Mouse (Mus musculus) common myeloid progenitor, adult 5-6 weeks (primary cell): ENCODE results near the gene Smyd3. TPM values are rescaled to one million over a fixed set of nuclear protein-coding genes. Genes with fewer than 3 reads are reported as not detected.
"Not testable (repeated sequence)": the region's sequence is repeated elsewhere in the genome, so short reads cannot be mapped to it uniquely, and the experiment has no call there.

Source experiments
- ATAC-seq: replicated peaks from 2 replicates; pipeline ENCODE4 v1.8.0; 2016; ENCODE audit warnings: low read depth, mild to moderate bottlenecking, moderate TSS enrichment, inconsistent platforms; ENCODE audit not compliant: poor library complexity, severe bottlenecking
- total RNA-seq: library from RNA; stranded (forward); fragments of 200-1000, 187-1606 nt; gene quantifications from 2 replicates; pipeline ENCODE4 v1.2.3, GENCODE M21; 2017

Gene Smyd3
- total RNA-seq, 1 experiment from 2014 or later: 41.1 TPM

DNA sequence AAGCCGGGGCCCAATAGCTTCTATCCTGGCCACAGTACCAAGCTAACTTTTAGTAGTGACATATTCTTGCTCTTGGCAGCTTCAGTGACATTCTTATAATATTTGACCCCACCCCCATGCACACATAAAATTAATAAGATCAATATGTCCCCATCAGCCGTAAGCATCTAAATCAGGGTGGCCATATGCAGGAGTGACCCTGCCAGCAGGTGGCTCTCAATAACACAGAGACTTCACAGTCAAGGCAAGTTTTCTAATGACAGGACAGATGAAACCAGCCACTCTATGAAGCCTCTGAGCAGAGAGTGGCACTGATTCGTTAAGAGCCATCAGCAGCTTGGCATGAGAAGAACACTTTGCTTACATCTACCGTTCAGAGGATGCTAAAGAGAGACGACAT is 204.2 kb downstream of the Smyd3 start:
- no peak for ATAC-seq

DNA sequence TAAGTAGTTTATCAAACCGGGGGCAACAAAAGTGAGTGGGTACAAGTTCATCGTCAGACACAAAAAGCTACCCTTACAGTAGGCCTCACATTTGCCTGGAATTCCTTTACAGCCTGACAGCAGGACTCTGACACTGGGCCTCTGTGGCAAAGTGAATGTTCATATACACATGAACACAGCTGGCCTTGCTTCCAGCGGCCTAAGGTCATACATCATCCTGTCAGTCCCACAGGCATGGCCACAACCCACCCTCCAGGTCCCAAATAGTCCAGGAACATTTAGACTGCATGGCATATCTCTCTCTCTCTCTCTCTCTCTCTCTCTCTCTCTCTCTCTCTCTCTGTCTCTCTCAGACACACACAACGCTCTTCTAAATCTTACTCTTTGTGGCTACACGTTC is 208.4 kb downstream of the Smyd3 start:
- ATAC-seq: no peak

DNA sequence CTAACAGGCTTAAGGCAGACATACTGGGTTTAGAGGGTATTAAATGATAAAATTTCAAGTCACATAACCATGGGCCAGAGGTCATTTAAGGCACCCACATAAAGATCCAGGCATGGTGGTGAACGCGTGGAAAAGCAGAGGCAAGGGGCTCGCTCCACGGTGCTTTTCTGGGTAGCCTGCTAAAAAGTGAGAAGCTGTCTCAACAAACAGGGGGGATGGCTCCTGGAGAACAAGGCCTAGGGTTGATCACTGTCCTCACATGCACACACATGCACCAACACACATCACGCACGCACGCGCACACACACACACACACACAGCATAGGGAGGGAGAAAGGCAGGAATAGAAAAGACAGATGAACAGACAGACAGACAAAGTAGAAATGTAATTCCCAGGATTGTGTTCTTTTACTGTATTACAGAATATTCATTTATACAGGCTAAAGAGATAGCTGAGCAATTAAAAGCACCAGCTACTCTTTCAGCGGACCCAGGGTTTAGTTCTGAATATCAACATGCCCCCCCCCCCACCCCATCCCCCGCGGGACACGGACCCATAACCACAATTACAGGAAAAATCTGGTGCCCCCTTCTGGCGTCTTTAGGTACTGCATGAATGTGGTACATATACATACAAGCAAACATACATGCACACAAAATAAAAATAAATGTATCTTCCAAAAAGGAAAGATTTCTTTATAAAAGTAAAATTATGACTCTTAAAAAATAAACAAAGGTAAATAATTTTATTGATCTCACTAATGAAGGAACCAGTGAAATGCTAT is 215.2 kb downstream of the Smyd3 start:
- ATAC-seq: no peak

DNA sequence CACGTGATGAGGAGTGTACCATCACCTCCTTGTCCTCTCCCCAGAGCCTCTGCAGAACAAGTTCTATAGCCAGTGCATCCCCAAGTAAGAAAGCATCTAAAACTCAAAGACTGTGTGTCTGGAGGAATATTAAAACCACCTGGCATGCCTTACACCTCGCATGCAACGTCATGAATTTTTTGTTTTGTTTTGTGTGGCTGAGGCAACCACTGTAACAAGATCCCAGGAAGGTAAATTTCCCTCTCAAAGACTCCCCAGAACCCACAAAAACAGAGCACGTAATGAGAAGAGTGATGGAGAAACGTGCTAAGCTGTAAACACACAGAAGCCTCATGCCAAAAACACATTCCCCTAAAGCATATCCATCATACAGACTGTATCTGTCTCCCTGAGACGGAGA is 222.2 kb downstream of the Smyd3 start:
- no peak for ATAC-seq

DNA sequence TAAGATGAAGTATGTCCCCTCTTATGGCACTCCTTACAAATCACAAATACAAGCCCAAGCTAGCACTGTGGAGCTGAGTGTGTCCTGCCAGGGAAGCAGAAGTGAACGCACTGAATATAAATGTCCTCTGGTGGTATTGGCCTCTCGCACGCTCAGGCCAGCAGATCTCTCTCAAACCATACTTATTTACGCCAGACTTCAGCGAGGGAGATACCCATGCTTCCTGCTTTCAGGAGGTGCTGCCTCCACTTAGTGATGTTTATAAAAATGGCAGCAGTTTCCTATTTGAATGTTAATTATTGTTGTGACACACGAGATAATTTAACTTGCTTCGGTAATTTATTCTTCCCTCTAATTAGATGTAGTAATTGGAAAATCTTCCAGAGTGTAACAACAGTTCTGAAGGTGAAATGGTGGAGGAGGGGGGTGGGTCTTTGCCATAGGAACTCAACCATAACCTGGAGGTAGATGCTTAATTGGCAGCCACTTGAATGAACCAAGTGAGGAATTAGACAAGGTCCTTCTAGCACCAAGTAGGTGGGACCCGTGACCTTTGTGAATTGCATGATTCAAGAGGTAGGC is 224.0 kb downstream of the Smyd3 start:
- ATAC-seq: no peak

- not testable (repeated sequence) for ATAC-seq
Measured at GRCm38 (mm10) chr1:179290181-179290580, 227.7 kb downstream of the Smyd3 start.

DNA sequence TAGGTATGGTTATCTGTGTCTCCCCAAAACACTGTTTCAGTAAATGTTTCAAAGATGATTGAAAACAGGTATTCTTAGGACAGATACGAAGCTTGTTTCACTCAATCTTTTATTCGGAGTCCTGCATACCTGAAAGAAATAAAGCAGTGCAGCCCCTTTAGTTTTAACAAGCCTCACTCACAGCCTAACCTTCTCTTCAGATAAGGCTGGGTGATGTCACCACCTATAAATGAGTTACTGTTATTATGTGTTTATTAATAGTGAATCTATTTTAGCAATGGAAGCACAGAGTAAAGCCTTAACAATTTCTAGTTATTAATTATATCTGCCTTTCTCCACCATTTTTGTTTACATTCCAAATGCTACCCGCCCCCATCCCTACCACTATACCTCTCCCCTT is 228.1 kb downstream of the Smyd3 start:
- ATAC-seq: no peak

DNA sequence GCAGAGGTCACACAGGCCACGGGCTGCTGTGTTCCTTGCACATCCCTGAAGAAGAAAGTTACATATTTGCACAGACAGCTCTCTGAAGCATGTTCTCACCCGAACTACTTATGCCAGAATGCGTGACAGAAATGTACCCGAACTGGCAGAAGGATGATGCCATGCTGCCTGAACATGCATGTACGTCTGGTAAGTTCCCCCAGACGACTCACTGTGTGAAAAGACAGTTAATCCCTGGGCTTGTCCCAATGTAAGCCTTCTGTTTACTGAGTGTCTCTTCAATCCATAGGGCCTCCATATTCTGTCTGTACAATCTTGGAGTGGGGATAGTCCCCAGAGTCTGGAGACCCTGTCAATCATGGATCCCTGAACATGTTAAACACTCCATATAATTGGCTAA is 231.1 kb downstream of the Smyd3 start:
- no peak for ATAC-seq

- ATAC-seq: no peak
Measured at GRCm38 (mm10) chr1:179282821-179283220, 235.0 kb downstream of the Smyd3 start.

DNA sequence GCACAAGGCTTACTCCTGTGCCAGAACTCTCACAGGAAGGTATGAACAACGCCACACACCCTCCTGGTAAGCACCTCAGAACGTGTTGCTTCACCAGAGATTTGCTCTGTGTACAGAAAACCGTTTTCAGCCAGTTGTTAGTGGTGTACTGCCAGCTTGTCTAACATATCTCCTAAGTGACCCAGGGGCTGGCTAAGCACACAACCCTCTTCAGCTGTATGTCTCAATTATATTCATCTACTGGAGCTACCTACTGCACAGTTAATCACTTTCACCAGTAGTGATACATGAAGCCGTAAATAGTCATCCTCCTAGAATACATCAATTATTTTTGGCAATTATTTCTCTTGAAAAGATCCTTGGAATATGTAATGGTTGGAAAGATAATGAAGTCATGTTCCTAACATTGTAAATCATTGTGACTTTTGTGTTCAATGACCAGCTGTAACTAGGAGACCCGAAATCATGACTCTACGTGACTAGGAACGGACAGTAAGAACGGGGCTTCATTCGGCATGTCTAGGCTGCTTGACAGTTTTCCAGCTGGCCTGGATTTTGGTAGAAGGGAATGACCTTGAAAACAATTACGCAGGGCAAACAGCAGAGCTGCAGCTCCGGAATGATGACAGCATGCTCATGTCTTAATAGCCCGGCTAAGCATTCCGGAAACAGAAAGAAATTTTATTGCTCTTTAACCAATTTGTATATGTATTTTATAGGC is 236.3 kb downstream of the Smyd3 start:
- ATAC-seq: no peak

- no peak for ATAC-seq
Measured at GRCm38 (mm10) chr1:179279116-179279515, 238.7 kb downstream of the Smyd3 start.

GRCm38 (mm10) chr1:179277346-179277745 is 240.5 kb downstream of the Smyd3 start:
- no peak for ATAC-seq

- ATAC-seq: no peak
Measured at GRCm38 (mm10) chr1:179276866-179277265, 241.0 kb downstream of the Smyd3 start.

DNA sequence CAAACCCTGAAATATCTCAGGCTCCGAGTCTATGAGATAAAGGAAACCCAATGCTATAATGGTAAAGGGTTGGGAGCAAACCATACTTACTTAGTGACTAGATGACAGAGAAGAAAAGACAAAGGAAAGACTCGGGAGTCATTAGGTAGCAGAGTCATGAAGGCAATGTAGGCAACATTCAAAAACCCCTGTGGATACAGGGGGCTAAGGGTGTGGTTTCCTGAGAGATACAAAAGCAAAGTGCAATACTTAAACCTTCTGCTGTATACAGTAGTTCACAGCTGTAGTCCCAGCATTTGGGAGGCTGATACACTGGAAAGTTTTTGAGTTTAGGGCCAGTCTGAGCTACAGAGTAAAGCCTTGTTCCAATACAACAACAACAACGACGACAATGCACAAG is 244.9 kb downstream of the Smyd3 start:
- no peak for ATAC-seq

- no peak for ATAC-seq
Measured at GRCm38 (mm10) chr1:179272351-179272750, 245.5 kb downstream of the Smyd3 start.

DNA sequence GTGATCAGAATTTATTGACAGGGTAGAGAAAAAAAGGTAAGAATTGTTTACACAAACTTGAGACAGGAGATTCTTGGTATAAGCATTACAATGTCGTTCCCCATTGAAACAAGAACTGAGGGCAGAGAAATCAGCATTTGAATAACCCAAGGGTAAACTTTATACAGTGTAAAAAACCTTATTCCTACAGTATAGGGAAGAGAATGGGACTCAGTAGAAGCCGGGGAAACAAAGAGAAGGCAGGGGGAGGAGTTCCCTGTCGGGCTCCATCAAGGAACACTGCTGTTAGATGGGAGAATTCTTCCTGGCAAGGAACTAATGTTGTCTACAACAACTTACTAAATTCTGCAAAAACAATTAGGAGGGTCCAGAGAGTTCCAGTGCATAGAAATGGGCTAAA is 250.9 kb downstream of the Smyd3 start:
- ATAC-seq: no peak

DNA sequence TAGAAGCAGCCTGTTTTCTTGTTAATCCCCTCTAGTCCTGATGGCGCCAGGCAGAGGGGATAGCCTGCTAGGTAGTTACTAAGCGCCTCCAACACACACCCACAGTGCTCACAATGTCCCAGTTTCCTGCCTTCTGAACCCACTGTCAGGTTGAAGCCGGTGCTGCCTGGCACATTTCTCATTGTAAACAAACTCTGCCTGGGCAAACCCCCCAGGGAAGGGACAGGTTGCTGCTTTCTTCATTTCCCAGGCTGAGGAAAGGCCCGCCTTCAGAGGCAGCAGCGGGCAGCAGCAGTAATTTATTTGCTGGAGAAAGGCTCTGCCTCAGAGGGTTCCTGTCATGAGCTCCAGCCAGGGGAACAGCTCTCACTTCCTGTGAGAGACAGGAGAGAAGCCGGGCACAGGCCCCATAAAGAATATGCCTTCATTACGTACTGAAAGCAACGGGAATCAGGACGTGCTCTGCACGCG is 256.3 kb downstream of the Smyd3 start:
- no peak for ATAC-seq

DNA sequence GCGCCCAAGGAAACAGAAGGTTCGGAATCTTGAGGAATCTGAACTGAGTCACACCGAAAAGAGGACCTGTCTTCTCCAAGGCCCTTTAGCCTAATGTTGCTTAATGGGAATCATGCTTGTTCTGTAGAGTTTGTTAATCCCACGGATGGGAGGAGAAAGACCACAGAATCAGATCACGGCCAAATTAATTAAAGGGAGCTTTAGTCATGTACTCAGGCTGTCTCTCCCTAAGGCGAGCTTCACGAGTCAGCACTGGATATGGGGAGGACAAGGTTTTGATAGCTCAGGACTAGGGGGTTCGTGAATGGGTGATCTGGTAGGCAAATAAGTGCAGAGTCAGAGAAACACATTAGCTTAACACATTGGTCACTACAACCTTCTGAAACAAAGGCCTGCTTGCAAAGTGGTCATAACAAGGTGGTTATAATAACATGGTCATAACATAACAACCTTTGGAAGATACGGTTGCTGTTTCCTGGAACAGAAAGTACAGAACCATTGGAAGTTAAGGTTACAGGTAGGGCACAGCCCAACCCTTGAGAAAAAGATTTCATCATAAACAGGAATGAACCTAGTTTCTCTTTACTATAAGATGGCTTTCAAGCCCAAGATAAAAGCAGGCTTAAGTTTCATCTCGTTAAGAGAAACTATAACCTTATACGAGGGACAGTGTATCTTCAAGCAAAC is 261.9 kb downstream of the Smyd3 start:
- no peak for ATAC-seq

- no peak for ATAC-seq
Measured at GRCm38 (mm10) chr1:179254531-179254930, 263.3 kb downstream of the Smyd3 start.

- ATAC-seq: no peak
Measured at GRCm38 (mm10) chr1:179252611-179253010, 265.2 kb downstream of the Smyd3 start.

DNA sequence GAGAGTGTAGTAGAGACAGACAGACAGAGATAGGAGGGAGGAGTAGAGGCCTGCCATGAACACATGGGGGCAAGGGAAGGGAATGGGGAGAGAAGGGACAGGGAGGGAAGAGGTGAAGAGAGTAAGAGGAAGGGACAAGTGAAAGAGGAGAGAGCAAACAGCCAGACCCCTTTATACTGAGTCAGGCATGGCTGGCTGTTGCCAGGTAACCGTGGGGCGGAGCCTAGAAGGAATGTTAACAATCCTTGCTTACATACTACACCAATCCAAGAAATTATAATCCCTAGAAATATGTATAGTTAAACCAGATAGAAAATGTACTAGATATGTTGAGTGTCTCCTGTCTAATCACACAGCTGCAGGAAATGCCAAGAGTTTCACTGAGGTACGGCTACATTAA is 267.5 kb downstream of the Smyd3 start:
- no peak for ATAC-seq
